Mouse (Mus musculus): Measurements from ENCODE around the gene Pcp2. TPM values are rescaled to one million over a fixed set of nuclear protein-coding genes. Genes with fewer than 3 reads are reported as not detected.

Gene Pcp2
- total and polyA plus RNA-seq, 3 experiments: 0.35 to 0.54 TPM; not detected in 1

DNA sequence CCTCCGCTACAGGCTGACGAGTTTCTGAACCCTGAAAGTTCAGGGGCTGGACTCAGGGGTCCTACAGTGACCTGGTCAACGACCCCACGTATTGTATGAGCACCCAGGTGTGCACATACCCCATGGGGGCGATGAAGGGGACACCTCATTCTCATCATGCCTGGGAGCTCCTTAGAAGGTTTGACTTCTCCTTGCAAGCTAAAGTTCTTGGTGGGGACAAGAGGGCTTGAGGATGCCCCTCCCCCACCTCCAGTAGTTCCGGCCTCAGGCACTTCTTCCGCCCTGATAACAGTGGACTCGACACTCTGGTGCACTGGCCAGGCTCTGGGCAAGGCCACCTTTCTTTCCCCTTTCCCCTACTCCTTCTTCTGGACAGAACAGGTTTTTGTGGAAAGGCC lies 6.1 kb upstream of the Pcp2 start:
- peak; percentile 80 for DNase-seq (ENCODE audit: low read depth, low spot score)
- Histone ChIP-seq H3K4me1 (ENCODE audit: control insufficient read depth in 1 of 2, insufficient read depth in 2 of 2, low read length in 2 of 2) (peaks cover 8 to 16% of the 10 kb centered on the region in 2 experiments), H3K4me3 (ENCODE audit: control insufficient read depth in 1 of 2, insufficient read depth in 1 of 2, low read depth in 2 of 2, low read length in 2 of 2) (peak overlapping the region; percentile 85 to 87), H3K79me2 (ENCODE audit: control insufficient read depth, insufficient read depth, low read length, poor library complexity) (peaks cover 11% of the 10 kb centered on the region), H3K27me3 (ENCODE audit: control insufficient read depth in 1 of 2, insufficient read depth in 2 of 2, low read length in 2 of 2) (no peaks in the 10 kb centered on the region), H3K9me3 (replicated peaks; ENCODE audit: insufficient read depth, low read length) (no peaks in the 10 kb centered on the region), H3K36me3 (ENCODE audit: control insufficient read depth in 1 of 2, insufficient read depth in 2 of 2, low read length in 2 of 2) (peaks cover 5 to 20% of the 10 kb centered on the region in 2 experiments; a peak in 3 of 4 replicates), H3K9ac (ENCODE audit: control insufficient read depth, low read depth, low read length, poor library complexity, severe bottlenecking) (peak overlapping the region; percentile 85), H3K27ac (ENCODE audit: control insufficient read depth, low read depth, low read length) (peak overlapping the region; percentile 20)
- TF ChIP-seq NRF1 (IDR thresholded peaks at IDR 0.05; ENCODE audit: insufficient read depth, low read depth, low read length, poor library complexity, severe bottlenecking) (no peak), MAFK (IDR thresholded peaks at IDR 0.05; ENCODE audit: borderline replicate concordance, low read depth, low read length) (no peak), HCFC1 (IDR thresholded peaks at IDR 0.05; ENCODE audit: low read depth, low read length) (peak; percentile 62), POLR2A (IDR thresholded peaks at IDR 0.05; ENCODE audit: control insufficient read depth in 1 of 2, insufficient read depth in 1 of 2, low read depth in 1 of 2, low read length in 2 of 2, poor library complexity in 1 of 2) (0 out of 4 replicates have a peak, but pooled peaks of 1 of the 2 experiments have one; percentile 42), GATA1 (IDR thresholded peaks at IDR 0.05; ENCODE audit: low read depth, low read length) (peak; percentile 64), MYC (IDR thresholded peaks at IDR 0.05; ENCODE audit: low read depth, low read length) (no peak), USF2 (IDR thresholded peaks at IDR 0.05; ENCODE audit: borderline replicate concordance in 1 of 2, insufficient read depth in 1 of 2, low read depth in 1 of 2, low read length in 2 of 2) (no peak), MAZ (IDR thresholded peaks at IDR 0.05; ENCODE audit: low read depth, low read length) (0 out of 2 replicates have a peak, but pooled peaks have one; percentile 10), EP300 (IDR thresholded peaks at IDR 0.05; ENCODE audit: low read depth in 1 of 2, low read length in 2 of 2) (peak; percentile 43 to 47), TCF12 (IDR thresholded peaks at IDR 0.05; ENCODE audit: low read depth, low read length) (no peak; the same call in 1 of the 2 replicates), JUND (IDR thresholded peaks at IDR 0.05; ENCODE audit: low read depth, low read length) (no peak), ZC3H11A (IDR thresholded peaks at IDR 0.05; ENCODE audit: low read depth, low read length) (no peak), BHLHE40 (IDR thresholded peaks at IDR 0.05; ENCODE audit: borderline replicate concordance, low read depth, low read length) (no peak), GABPA (IDR thresholded peaks at IDR 0.05; ENCODE audit: low read depth, low read length) (no peak), MAX (IDR thresholded peaks at IDR 0.05; ENCODE audit: low read length) (no peak), RAD21 (IDR thresholded peaks at IDR 0.05; ENCODE audit: low read depth, low read length) (no peak), NELFE (IDR thresholded peaks at IDR 0.05; ENCODE audit: low read depth, low read length) (peak; percentile 45; the same call in 1 of the 2 replicates), ELF1 (IDR thresholded peaks at IDR 0.05; ENCODE audit: low read depth, low read length) (peak; percentile 75), KAT2A (conservative IDR thresholded peaks at IDR 0.05; ENCODE audit: low read depth, low read length) (no peak)
